Mouse (Mus musculus) small intestine, adult 2 months (tissue): ENCODE data around the gene Sprr2f.

ENCODE experiments used
- CTCF ChIP-seq: fragments of 200-500 bp; IDR thresholded peaks from 2 replicates; pipeline ENCODE4 v1.5.1; 2012; ENCODE audit warnings: low read depth, mild to moderate bottlenecking, control low read depth, inconsistent platforms, low read length, moderate library complexity, mixed read lengths; ENCODE audit not compliant: insufficient replicate concordance, insufficient read length; ENCODE audit errors: extremely low read depth
- POLR2A ChIP-seq: fragments of 200-500 bp; IDR thresholded peaks from 2 replicates; pipeline ENCODE4 v1.6.1; 2012; ENCODE audit warnings: low read depth, mild to moderate bottlenecking, control low read depth, inconsistent platforms, low read length, moderate library complexity

DNA sequence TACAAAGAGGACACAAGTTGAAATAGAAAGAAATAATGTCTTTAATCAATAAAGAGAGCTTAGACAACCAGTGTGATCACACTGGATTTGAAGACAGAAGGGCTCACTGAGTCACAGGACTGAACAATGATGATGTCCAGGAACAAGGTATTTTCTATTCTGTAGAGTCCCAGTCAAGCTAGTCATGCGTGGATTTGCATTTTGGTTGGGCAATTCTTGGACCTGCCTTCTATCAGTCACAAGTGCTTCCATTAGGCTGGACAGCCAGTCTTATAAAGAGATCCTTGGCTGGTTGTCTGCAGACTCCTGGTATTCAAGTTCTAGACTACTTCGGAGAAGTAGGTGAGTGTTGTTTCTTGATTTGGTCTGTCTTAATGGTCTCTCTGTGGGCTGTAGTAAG, 42.7 kb downstream of the Sprr2f start, which contains the start of gene Sprr2i:
- TF ChIP-seq POLR2A: no peak
- TF ChIP-seq CTCF: no peak
